Mouse (Mus musculus): ENCODE measurements at regions not wholly inside any gene's neighbourhood (a gene's known extent, or its start where the extent isn't known, plus 50 kb on each side); places are given as distances from the start of the nearest gene placed in this dataset.

- DNase-seq (ENCODE audit: low read depth, low spot score) = peak; percentile 40
These were observed 190.2 kb upstream of the Krr1 start for GRCm38 (mm10) chr10:111782195-111782810.

GRCm38 (mm10) chr10:111783496-111783895 lies 189.0 kb upstream of the Krr1 start:
- no peak for DNase-seq (ENCODE audit: low read depth, low spot score)

DNA sequence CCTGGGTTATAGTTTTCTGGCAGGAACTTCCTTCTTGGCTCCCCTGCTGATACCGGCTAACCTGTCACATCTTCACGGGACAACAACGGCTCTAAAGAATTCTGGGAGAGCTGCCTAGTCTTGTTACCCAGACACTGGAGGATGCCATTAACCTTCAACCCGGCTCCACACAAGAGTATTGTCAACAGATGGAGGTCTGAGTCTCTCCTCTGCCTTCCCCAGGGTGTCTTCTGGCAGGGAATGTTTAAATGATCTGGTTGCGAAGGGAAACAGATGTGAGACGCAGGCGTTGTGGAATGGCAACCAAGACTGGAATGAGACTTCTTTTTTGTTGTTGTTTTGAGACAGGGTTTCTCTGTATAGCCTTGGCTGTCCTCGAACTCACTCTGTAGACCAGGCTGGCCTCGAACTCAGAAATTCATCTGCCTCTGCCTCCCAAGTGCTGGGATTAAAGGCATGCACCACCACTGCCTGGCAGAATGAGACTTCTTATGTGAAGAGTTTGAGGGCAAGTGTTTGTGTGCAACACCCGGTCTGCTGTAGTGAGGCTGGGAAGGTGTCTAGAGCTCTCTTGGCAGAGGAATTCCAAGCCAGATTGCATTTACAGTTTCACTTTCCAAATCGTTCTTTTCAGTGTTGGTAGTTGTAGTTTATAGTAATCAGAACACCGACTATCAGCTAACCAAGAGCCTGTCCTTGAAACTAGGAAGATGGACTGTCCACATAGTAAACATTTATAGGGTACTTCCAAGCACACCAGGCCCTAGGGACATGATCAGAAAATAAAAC lies 188.2 kb upstream of the Krr1 start:
- DNase-seq (ENCODE audit: low read depth, low spot score) = no peak

GRCm38 (mm10) chr10:111787175-111787574 lies 185.3 kb upstream of the Krr1 start:
- no peak for DNase-seq (ENCODE audit: low read depth, low spot score)

DNA sequence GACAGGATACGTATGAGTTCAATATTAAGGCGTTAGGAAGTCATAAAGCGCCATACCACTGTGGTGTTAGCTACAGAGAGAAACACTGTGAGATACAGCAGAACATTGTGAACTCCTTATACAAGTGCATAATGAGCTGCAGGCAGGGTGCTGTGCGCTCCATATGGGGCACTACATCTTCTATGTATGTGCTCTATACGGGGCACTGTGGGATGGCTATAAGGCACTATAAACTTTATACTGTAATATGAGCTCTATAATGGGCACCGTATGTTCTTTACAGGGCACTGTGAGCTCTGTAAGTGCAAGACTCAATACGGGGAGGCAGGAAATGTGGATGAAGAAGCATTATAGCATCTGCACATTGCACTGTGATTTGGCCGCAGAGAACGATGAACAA lies 183.2 kb upstream of the Krr1 start:
- DNase-seq (ENCODE audit: low read depth, low spot score) = no peak

- DNase-seq (ENCODE audit: low read depth, low spot score) = no peak
These were observed 181.6 kb upstream of the Krr1 start for GRCm38 (mm10) chr10:111790911-111791310.

DNA sequence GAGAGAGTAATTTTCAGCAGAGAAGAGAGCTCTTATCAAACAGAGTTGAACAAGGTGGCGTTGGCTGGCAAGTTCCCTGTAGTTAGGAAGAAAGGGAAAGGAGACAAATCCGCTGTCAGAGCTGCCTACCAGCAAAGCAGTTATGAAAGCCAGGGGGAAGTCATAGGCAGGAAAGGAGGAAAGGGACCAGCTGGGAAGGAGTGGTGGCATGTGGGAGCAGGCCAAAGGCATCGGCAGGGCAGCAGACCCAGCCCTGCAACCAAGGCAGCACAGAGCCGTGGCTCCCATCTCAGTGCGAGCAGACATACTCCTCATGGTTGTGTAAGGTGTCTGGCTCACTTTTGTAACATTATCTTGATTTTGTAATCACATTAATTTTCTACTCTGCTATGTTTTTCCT lies 177.4 kb upstream of the Krr1 start:
- DNase-seq (ENCODE audit: low read depth, low spot score) = no peak

DNA sequence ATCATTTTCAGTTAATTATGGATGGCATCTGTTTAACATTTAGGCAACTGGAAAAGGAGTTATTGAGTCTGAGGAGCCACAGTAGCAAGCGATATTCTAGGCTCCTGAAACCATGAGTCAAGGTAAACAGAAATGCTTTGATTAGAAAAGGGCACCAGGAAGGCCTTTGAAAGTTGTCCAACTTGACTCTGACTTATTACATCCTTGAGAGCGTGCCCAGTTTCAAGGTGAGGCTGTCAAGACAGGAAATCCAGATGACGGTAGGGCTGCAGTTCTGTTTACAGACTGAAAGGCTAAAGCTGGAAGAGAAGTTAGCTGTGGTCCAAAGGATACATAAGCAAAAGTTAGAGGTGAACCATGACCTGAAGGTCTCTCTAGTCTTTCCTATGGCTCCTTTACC lies 176.7 kb upstream of the Krr1 start:
- no peak for DNase-seq (ENCODE audit: low read depth, low spot score)

DNA sequence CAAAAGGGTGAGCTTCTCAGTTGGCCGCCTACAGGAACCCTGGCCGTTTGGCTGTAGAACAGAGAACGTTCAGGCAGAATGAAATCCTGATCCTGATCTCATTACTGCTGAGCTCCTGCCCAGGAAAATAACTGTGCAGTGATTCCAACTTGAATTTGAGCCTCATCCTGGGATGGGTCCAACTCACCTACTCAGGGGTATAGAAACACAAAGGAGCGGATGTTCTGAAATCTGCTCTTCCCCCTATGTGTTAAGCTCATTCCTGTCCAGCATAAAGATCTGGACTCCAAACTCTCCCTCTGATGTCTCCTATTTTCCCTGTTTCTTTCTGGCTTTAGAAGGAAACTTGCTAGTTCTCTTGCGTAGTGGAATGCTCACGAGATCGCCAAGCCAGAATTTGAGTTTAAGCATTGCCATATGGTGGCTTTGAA lies 173.6 kb upstream of the Krr1 start:
- no peak for DNase-seq (ENCODE audit: low read depth, low spot score)

DNA sequence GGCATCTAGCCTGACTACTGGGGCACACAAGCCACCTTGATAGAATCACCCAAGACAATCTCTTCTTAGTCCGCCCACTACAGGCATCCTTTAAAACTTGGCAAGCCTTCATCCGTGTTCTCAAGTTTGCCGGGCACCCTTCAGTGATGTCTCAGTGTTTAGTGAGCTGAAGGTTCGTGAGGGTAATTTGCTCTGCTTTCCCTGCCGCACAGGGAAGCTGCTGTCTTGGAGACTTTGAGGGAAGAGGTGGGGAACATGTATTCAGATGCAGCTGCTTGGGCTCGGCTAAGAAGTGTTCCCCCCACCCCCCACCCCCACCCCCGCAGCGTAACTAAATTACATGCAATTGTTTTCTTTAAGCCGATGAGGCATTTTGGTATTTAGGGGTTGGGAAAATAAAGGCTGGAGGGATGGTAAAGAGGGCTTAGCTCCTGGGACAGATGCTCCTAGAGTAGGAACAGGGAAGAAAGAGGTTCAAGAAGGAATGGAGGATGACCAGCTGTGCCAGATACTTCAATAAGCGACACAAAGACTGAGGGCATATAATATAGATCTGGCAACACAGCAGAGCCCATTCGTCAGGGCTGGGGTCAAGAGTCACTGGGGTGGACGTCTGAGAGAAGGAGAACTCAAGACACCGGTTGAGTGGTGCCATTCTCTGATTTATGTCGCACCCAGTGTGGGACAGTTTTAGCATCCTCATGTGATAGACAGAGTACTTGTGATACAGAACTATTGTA lies 172.4 kb upstream of the Krr1 start:
- no peak for DNase-seq (ENCODE audit: low read depth, low spot score)

GRCm38 (mm10) chr10:111800590-111800935 lies 171.9 kb upstream of the Krr1 start:
- no peak for DNase-seq (ENCODE audit: low read depth, low spot score)

DNA sequence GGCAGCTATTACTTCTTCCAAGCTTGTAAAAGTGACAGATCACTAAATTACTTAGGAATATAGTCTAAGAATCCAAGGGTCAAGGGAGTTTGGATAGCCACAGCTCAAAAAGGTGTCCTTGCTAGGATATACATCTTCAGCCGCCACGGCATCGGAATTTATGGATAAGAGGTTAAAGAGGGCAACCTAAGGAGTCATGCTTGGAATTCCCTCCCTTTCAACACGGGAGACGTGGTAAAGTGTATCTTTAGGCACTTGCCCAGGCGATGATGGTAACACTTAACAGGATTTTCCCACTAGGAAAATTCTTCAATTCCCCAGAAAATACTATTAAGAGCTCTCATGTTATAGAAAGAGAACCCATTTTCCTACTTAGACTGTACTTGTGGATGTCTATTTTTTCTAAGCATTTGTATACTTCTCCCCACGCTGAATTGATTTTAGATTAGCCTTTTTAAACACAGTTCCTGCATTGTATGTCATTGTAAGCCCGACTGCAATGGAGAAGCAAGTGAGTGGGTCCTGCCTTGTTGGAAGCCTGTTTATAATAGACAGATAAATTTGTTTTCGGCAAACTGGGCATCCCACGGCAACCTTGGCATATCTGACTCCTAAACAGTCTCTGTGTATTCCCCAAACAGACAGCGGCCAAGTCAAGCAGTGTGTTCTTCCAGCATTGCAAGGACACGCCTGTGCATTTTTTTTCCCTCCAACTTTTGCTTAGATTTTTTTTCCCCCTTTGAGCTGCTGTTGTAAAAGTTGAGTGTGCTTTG lies 171.3 kb upstream of the Krr1 start:
- DNase-seq (ENCODE audit: low read depth, low spot score) = no peak

DNA sequence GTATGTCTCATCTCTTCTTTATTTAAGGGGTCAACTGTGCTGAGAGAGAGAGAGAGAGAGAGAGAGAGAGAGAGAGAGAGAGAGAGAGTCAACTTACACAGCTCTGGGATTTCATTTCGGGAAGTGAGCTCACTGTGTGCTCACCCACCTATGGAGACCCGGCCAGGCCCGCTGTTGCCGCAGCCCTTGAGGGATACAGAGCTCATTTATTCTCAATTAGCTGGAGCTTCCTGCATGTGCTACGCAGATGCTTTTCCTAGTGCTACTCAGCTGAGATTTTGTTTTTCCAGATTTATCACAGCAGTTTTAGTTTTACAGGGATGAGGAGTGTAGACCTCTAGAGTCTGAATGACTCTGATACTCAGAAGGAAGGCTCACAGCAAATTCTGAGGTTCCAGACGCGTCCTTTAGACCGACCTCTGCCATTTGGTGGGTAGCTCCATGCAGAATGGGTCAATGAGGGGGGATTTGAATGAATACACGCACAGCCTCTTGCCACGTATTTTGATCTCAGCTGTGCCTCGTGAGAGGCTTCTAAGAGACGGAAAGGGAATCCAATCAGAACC lies 170.6 kb upstream of the Krr1 start:
- DNase-seq (ENCODE audit: low read depth, low spot score) = no peak

GRCm38 (mm10) chr10:111806333-111806732 lies 166.1 kb upstream of the Krr1 start:
- DNase-seq (ENCODE audit: low read depth, low spot score) = no peak

DNA sequence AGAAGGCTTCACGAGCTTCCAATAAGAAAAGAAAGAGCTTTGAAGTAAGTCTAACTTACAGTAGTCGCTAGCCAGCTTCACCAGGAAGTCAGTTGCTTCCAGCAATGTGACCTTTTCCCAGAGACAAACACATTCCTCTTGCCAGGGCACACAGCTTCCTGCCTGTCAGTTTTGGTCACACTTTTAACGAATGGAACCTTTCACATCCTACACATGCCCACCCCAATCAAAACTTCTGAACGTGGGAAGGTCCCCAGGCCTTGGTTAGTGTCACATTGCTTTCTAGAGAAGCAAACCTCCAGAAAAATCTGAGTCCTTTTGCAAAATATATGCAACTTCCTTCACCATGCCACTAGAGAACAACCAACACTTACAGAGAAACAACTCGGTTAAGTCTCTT lies 165.5 kb upstream of the Krr1 start:
- DNase-seq (ENCODE audit: low read depth, low spot score) = no peak

- DNase-seq (ENCODE audit: low read depth, low spot score) = no peak
These were observed 158.7 kb upstream of the Krr1 start for GRCm38 (mm10) chr10:111813736-111814135.

DNA sequence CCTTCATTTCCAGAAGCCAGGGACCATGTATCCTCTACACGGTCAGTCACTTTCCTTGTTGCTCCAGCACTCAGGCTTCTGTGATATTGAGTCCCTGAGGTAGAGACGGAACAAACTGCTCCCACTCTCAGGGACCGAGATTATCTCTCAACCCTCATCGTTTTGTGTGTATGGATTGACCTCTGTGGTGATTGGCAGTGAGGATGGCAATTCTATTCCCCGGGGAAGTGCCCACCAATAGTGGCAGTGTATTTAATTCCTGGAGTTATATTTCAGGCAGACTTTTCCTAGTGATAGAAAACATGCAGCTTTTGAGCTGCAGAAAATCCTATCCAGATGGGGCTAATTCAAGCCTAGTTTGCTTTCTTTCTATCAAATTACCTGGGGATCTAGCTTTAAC lies 157.8 kb upstream of the Krr1 start:
- no peak for DNase-seq (ENCODE audit: low read depth, low spot score)

- no peak for DNase-seq (ENCODE audit: low read depth, low spot score)
These were observed 157.3 kb upstream of the Krr1 start for GRCm38 (mm10) chr10:111815160-111815559.

DNA sequence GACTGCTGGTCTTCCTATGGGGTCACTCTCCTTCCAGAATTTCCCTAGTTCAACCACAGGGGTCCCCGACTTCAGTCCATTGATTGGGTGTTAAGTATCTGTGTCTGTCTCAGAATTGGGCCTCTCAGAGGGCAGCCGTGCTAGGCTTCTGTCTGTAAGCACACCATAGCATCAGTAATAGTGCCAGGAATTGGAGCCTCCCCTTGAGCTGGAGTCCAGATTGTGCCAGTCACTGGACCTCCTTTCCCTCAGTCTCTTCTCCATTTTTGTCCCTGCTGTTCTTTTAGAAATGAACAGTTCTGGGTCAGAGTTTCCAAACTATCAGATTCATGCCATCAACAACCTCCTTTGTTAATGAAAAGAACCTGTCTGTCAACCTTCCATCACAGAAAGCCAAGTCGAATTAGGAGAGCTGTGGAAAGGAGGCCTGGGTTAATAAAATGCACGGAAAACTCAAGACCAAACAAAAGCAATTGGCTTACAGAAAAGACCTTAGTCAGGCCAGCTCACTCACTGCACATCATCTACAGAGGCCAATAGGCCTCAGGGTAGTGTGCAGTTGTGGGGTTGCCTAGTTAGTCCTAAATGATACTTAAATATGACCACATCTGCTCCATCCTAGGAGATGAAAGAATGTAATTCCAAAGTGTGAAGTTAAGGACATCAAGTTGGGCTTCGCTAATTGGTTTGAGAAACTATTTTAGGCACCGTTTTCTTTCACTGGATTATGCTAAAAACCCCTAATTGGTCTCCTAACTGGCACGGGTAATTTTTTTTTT lies 156.5 kb upstream of the Krr1 start:
- no peak for DNase-seq (ENCODE audit: low read depth, low spot score)

DNA sequence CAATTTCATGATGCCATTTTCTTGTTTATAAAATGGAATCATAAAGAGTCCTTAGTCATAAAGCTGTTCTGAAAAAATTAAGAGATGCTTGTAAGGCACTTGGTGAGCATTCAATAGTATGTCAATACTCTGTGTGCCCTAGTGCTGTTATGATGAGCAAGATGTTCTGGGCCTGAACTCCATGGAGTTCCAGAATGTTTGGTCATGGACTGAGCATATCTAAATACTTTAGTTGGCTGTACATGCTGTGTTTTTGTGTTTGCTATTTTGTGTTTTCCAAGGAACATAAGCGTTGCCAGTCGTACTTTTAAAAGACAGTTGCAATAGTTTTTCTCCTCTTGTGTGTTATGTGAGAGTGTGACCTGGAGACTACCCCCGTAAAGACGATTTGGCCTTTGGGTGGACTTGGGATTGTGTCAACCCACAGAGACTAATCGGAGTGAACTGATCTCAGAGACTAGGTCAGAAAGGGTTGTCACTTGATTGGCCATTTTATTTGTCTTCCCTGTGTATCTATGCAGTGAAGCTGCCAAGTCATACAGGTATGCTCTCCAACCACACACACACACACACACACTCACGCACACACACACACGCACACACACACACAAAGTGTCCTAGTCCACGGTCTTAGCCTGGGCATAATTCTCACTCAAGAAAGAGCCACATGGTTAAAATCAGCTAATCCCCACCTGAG lies 152.6 kb upstream of the Krr1 start:
- DNase-seq (ENCODE audit: low read depth, low spot score) = no peak

Measured in ES-CJ7 (cell line).